Mouse (Mus musculus): Measurements from ENCODE around the gene Ttyh1.

Ttyh1 gene

DNA sequence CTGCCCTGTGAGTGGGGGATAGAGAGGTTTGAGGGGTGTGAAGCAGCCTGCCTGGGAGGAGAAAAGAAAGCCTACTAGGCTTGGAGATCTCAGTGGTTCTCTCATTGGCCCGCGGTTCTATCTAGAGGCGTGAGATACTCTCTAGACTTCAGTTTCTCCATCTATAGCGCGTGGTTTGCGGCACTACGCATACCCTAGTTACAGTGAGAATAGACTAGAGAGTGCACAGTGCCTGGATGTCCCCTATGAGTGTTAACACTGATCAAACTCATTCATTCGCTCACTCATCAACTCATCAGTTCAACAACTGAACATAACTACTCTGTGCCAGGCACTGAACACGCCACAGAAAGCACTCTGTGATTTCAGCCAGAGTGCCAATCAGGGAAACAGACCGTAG, 3.6 kb downstream of the Ttyh1 start:
- no peak for DNase-seq (ENCODE audit: low read depth, low spot score)

- DNase-seq (ENCODE audit: low read depth, low spot score), result no peak
Measured at GRCm38 (mm10) chr7:4123732-4124131, 4.5 kb downstream of the Ttyh1 start.

DNA sequence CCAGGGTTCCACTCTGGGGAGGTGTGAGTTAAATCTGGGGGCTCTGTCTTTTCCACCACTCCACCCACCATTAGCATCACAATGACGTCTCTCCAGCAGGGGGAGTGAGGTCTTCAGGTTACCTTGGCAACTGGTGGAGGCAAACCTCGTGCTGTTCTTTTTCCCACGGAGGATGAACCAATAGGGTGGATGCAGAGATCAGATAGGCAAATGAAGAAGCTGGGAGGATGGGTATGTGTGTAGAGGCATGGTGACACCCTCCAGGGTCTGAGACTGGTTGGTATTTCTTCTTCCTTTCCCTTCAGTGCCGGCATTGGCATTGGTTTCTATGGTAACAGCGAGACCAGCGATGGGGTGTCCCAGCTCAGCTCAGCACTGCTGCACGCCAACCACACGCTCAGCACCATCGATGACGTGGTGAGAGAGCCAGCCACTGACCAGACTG, 5.1 kb downstream of the Ttyh1 start:
- no peak for DNase-seq (ENCODE audit: low read depth, low spot score)

DNA sequence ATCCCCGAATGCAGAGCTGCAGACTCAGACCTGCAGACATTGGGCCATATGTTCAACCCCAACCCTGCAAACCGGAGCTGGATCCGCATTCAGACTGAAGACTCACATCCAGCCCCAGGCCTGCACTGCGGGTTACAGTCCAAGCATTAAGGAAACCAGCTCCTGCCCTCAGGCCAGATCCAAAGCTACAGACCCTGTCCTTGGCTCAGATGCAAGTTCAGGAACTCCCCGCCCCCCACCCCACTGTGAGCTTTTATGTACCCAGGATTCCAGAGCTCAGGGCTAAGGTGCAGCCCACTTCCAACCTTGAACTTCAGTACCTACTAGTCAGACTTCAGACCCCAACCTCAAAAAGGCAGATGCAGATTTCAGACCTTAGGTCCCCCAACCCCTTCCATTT, 5.6 kb downstream of the Ttyh1 start:
- no peak for DNase-seq (ENCODE audit: low read depth, low spot score)

- DNase-seq (ENCODE audit: low read depth, low spot score), result no peak
Measured at GRCm38 (mm10) chr7:4125306-4125705, 6.1 kb downstream of the Ttyh1 start.

- DNase-seq (ENCODE audit: low read depth, low spot score), result no peak
Measured at GRCm38 (mm10) chr7:4126992-4127785, 8.0 kb downstream of the Ttyh1 start.

GRCm38 (mm10) chr7:4127894-4128293, 8.7 kb downstream of the Ttyh1 start:
- no peak for DNase-seq (ENCODE audit: low read depth, low spot score)

DNA sequence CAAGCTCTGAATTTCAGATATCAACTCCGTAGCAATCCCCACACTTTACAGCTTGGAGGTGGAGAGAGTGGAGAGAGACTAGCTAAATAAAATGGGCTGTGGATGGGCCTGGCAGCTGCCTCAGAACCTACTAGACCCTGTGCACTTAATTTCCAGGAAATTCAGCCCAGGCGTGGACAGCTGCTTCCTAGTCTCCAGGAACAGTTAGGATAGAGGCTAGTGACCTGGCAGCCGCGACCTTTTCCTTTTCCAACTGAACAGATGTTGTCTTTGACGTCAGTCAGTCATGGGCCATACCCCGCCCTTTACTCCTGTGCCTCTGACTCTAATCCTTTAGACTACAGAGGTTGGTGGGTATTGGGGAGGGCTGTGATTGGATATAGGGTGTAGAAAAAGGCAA, 9.7 kb downstream of the Ttyh1 start:
- no peak for DNase-seq (ENCODE audit: low read depth, low spot score)

DNA sequence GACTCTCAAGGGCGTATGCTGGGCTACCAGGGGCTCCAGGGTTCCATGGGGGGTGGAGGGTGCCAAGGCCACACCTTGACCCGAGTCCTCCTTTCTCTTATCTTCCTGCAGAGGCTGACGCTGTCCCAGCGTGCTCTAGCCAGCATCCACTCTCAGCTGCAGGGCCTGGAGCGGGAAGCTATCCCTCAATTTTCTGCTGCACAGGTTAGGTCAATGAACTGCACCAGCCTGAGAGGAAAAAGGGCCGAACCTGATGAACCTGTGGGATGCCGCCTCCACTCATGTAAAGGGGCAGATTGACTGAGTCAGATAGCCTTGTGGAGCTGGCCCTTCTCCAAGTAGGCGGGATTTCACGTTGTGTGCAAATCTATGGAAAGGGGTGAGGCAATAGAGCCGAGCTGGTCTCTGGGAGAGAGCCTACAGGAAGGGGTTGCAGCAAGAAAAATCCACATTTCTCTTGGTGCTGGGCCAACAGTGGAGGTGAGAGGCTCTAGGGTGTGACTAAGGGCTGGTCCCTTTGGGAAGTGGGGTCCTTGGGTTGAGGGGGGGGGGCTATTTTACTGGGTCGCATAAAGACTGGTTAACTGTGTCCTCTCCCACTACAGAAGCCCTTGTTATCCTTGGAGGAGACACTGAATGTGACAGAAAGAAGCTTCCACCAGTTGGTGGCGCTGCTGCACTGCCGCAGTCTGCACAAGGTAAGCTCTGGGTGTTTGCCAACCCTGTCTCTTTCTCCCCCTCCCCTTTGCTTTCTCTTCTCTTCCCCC, 11.7 kb downstream of the Ttyh1 start:
- peak; percentile 89 for DNase-seq (ENCODE audit: low read depth, low spot score)

DNA sequence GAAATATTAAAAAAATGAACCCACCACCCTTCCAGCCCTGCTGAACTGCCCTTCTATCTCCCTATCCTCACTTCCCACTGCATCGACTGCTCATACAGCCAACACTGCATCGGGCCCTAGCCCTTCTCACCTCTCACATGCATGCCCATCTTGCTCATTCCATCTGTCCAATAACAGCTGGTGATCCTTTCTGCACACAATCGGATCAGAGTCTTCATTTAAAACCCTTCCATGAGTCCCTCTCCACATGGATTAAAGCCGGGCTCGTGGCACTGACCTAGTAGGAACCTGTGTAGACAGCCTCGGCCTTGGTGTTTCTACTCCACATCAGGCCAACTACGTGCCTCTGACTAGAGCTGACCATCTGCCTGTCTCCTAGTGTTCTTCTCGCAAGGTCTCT, 12.8 kb downstream of the Ttyh1 start:
- DNase-seq (ENCODE audit: low read depth, low spot score), result peak; percentile 63

DNA sequence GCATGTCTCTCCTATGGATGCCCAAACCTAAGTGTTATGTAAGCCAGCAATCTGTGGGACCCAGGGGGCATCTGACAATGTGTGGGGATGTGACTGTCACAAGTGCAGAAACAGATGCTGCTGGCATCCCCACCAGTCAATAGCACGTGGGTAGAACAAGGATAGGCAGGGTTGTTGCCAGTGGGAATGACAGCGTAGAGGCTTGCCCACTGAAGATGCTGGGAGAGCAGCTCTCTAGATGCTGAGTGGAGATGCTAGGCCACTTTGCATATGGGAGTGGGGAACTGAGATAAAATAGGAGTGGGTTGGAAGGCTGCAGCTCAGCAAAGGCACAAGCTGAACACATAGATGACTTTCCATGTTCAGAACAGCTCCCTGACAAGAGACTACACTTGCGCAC, 13.4 kb downstream of the Ttyh1 start:
- no peak for DNase-seq (ENCODE audit: low read depth, low spot score)

- DNase-seq (ENCODE audit: low read depth, low spot score), result no peak
Measured at GRCm38 (mm10) chr7:4132998-4133397, 13.8 kb downstream of the Ttyh1 start.

- no peak for DNase-seq (ENCODE audit: low read depth, low spot score)
Measured at GRCm38 (mm10) chr7:4134911-4135310, 15.7 kb downstream of the Ttyh1 start.

DNA sequence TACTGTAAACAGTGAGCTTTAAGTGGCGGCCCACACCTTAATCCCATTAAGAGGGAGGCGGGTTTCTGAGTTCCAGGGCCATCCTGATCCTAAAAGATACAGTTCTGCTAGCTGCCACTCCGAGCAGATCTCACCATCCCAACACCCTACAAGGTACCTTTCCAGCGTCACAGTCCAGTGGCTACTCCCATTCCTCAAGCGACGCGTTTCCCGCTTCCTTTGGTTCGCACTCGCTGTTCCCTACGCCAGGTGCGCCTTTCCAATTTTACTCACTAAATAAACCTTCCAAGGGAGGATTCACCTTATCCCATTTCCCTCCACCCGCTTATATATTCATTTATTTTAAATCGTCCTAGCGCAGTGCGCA, 17.2 kb downstream of the Ttyh1 start:
- DNase-seq (ENCODE audit: low read depth, low spot score), result no peak

GRCm38 (mm10) chr7:4136771-4137531, 17.7 kb downstream of the Ttyh1 start, which contains the start of gene Leng8:
TSS of gene Leng8 (plus strand) at chr7:4137039.
- peak; percentile 97 for DNase-seq (ENCODE audit: low read depth, low spot score)

GRCm38 (mm10) chr7:4137746-4138145, 18.5 kb downstream of the Ttyh1 start:
- DNase-seq (ENCODE audit: low read depth, low spot score), result no peak

- no peak for DNase-seq (ENCODE audit: low read depth, low spot score)
Measured at GRCm38 (mm10) chr7:4138181-4138580, 19.0 kb downstream of the Ttyh1 start.

GRCm38 (mm10) chr7:4138671-4139070, 19.5 kb downstream of the Ttyh1 start:
- DNase-seq (ENCODE audit: low read depth, low spot score), result no peak

DNA sequence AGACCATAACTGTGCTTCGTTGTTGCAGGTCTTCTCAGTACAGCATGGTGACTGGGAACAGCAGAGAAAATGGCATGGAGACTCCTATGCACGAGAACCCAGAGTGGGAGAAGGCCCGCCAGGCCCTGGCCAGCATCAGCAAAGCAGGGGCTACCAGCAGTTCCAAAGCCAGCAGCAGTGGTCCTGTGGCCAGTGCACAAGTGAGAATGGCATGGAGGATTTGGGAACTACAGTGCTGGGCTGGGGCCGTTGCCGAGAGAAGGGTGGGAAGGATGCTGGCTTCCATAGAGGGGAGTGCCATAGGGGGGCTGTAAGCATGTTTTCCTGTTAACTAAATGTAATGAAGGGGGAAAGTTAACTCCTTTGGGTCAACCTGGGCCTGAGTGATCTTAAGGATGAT, 20.2 kb downstream of the Ttyh1 start:
- DNase-seq (ENCODE audit: low read depth, low spot score), result no peak

- DNase-seq (ENCODE audit: low read depth, low spot score), result no peak
Measured at GRCm38 (mm10) chr7:4141648-4142325, 22.6 kb downstream of the Ttyh1 start.

GRCm38 (mm10) chr7:4142796-4143445, 23.7 kb downstream of the Ttyh1 start:
- DNase-seq (ENCODE audit: low read depth, low spot score), result no peak

Measured in retina, postnatal 7 days (tissue).